Mouse (Mus musculus): Measurements from ENCODE around the gene Gtpbp1.
A peak's percentile ranks its signal among the peaks of the same experiment; 100 is the strongest.
"Not testable (repeated sequence)": the region's sequence is repeated elsewhere in the genome, so short reads cannot be mapped to it uniquely, and the experiment has no call there.

Gtpbp1 gene

GRCm38 (mm10) chr15:79690426-79691022 lies at the start of gene Gtpbp1:
Gene Gtpbp1 (plus strand): TSS chr15:79690845.
- peak; percentile 93 for DNase-seq (ENCODE audit: low spot score)

GRCm38 (mm10) chr15:79641135-79641817 lies 49.4 kb upstream of the Gtpbp1 start:
- no peak for DNase-seq (ENCODE audit: low spot score)

GRCm38 (mm10) chr15:79645483-79645882 lies 45.2 kb upstream of the Gtpbp1 start:
- no peak for DNase-seq (ENCODE audit: low spot score)

- no peak for DNase-seq (ENCODE audit: low spot score)
These were observed 42.5 kb upstream of the Gtpbp1 start for GRCm38 (mm10) chr15:79648130-79648529.

- DNase-seq (ENCODE audit: low spot score) = no peak
These were observed 40.1 kb upstream of the Gtpbp1 start for GRCm38 (mm10) chr15:79650569-79650968.

- no peak for DNase-seq (ENCODE audit: low spot score)
These were observed 39.2 kb upstream of the Gtpbp1 start for GRCm38 (mm10) chr15:79651481-79651880.

GRCm38 (mm10) chr15:79656451-79656850 lies 34.2 kb upstream of the Gtpbp1 start:
- DNase-seq (ENCODE audit: low spot score) = no peak

- peak; percentile 77 for DNase-seq (ENCODE audit: low spot score)
These were observed 32.7 kb upstream of the Gtpbp1 start for GRCm38 (mm10) chr15:79657837-79658530.

- peak; percentile 96 for DNase-seq (ENCODE audit: low spot score)
These were observed 31.9 kb upstream of the Gtpbp1 start, which contains the start of the genes Fam227a and Cby1 for GRCm38 (mm10) chr15:79658531-79659375. Gene Fam227a (minus strand): TSS chr15:79658956. Gene Cby1 (plus strand): TSS chr15:79659199.

GRCm38 (mm10) chr15:79661852-79662251 lies 28.8 kb upstream of the Gtpbp1 start:
- DNase-seq (ENCODE audit: low spot score) = no peak

- DNase-seq (ENCODE audit: low spot score) = no peak
These were observed 26.0 kb upstream of the Gtpbp1 start for GRCm38 (mm10) chr15:79664666-79665065.

GRCm38 (mm10) chr15:79669195-79669594 lies 21.4 kb upstream of the Gtpbp1 start:
- DNase-seq (ENCODE audit: low spot score) = peak; percentile 17

GRCm38 (mm10) chr15:79670249-79670971 lies 20.2 kb upstream of the Gtpbp1 start, which contains the start of gene Tomm22:
Gene Tomm22 (plus strand): TSS chr15:79670861.
- DNase-seq (ENCODE audit: low spot score) = peak; percentile 89

GRCm38 (mm10) chr15:79670972-79671299 lies 19.7 kb upstream of the Gtpbp1 start:
- DNase-seq (ENCODE audit: low spot score) = no peak

- DNase-seq (ENCODE audit: low spot score) = not testable (repeated sequence)
These were observed 18.8 kb upstream of the Gtpbp1 start for GRCm38 (mm10) chr15:79671828-79672348.

GRCm38 (mm10) chr15:79677936-79678335 lies 12.7 kb upstream of the Gtpbp1 start:
- no peak for DNase-seq (ENCODE audit: low spot score)

- no peak for DNase-seq (ENCODE audit: low spot score)
These were observed 8.7 kb upstream of the Gtpbp1 start for GRCm38 (mm10) chr15:79681973-79682372.

GRCm38 (mm10) chr15:79683146-79683545 lies 7.5 kb upstream of the Gtpbp1 start:
- no peak for DNase-seq (ENCODE audit: low spot score)

- no peak for DNase-seq (ENCODE audit: low spot score)
These were observed 6.8 kb upstream of the Gtpbp1 start for GRCm38 (mm10) chr15:79683707-79684465.

GRCm38 (mm10) chr15:79684616-79685015 lies 6.0 kb upstream of the Gtpbp1 start:
- no peak for DNase-seq (ENCODE audit: low spot score)

Data from ovary, postnatal 36 days (tissue).